Mouse (Mus musculus) frontal cortex, adult 2 months (tissue): Measurements from ENCODE around the gene Rtkn. TPM values are rescaled to one million over a fixed set of nuclear protein-coding genes. Genes with fewer than 3 reads are reported as not detected.
A peak's percentile ranks its signal among the peaks of the same experiment; 100 is the strongest.

Experiments
- DNase-seq, 2 experiments: peaks; one replicate each; pipeline ENCODE4 v3.0.0; 2022; ENCODE audit warnings: low spot score in 1 of 2; ENCODE audit errors: extremely low spot score in 1 of 2
- polyA plus RNA-seq: library from polyadenylated mRNA; depleted of rRNA; stranded (reverse); fragments of >200 nt; gene quantifications from 2 replicates; pipeline ENCODE4 v1.2.3, GENCODE M21; 2012; rRNA removed

The Rtkn gene
- polyA plus RNA-seq: 101 and 119 TPM in 2 replicates

GRCm38 (mm10) chr6:83134951-83135513 lies at the start of gene Rtkn:
Gene Rtkn, plus strand, starts transcription at chr6:83135463.
- DNase-seq: no peak

DNA sequence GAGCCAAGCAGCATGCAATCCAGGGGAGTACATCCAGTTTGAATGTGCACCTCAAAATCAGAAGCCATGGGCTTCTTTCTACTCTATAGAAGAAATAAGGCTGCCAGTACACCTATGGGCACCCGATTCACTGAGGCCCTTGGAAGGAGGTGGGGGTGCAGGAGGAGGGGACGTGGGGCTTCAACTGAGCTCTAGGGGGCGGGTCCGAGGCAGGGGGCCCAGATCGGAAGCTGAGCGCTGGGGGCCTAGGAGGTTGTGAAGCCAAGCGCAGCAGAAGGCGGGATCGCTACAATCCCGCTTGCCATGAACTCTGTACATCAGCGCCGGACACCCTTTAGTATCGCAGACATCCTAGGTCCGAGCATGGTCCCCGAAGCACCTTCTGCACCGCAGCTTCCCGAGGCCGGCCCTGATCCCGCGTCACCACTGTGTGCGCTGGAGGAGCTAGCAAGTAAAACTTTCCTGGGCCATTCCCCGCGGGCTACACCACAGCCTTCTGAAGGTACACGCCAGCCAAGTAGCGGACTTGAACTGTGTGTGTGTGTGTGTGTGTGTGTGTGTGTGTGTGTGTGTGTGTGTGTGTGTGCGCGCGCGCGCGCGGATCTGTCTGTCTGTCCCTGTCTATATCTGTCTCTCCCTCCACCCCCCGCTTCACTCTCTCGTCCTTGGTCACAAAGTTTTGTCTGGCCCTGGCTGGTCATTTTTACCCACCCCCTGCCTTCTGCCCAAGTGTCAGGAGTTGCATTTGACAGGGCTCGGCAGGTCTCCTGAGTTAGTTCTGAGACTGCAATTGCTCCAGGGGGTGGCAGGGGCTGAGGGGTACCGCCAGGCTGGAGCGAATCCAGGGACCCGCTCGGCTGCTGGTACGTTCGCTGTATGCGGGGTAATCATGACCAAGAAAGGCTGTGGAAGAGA lies 48.9 kb upstream of the Rtkn start, which contains the start of gene Lbx2:
Gene Lbx2, plus strand, starts transcription at position 247 of the 915 bp plus-strand sequence.
- DNase-seq: no peak

GRCm38 (mm10) chr6:83087205-83087925 lies 47.9 kb upstream of the Rtkn start:
- no peak for DNase-seq

- DNase-seq: no peak
Observed at GRCm38 (mm10) chr6:83087926-83088260, 47.4 kb upstream of the Rtkn start.

- DNase-seq: no peak
Observed at GRCm38 (mm10) chr6:83092416-83093127, 42.7 kb upstream of the Rtkn start.

GRCm38 (mm10) chr6:83095968-83096367 lies 39.3 kb upstream of the Rtkn start:
- DNase-seq: no peak

DNA sequence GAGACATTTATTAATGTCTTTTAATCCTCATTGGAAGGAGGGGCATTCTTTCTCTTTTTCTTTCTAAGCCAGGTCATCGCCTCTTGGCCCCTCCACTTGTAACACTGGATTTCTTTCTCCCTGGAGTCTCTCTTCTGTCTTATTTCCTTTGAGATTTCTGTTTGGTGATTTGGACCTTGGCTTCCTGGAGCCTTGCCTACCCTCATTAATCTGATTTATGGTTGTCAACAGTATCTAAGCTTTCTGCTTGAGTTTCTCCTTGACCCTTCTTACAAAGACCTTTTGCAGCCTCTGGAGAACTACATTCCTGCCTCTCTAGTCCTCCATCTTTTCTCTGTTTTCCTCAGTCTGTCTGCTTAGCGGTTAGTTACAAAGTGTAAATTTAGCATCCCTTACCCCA lies 36.9 kb upstream of the Rtkn start:
- DNase-seq: no peak

- DNase-seq: peak; percentile 88 to 93
Observed at GRCm38 (mm10) chr6:83101316-83101687, 34.0 kb upstream of the Rtkn start, which contains the start of the genes Ccdc142 and Gm42688. Gene Ccdc142, plus strand, starts transcription at chr6:83101601. Gene Gm42688, plus strand, starts transcription at chr6:83101617.

GRCm38 (mm10) chr6:83101688-83102556 lies 33.3 kb upstream of the Rtkn start:
- no peak for DNase-seq

GRCm38 (mm10) chr6:83103130-83103650 lies 32.1 kb upstream of the Rtkn start:
- no peak for DNase-seq

DNA sequence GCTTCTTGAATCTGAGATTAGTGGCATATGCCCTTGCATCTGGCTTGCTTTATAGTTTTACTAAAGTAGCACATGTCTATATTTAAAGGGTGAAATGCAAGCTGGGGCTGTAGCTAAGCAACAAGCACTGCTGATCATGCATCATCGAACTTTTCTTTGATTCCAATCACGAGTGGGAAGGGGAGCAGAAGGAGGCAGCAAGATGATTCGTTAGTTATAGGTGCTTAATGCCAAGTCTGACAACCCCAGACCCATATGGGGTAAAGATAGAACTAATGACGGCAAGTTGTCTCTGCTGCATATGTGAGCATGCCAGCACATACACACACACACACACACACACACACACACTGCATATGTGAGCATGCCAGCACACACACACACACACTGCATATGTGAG lies 31.1 kb upstream of the Rtkn start:
- no peak for DNase-seq

- DNase-seq: peak in 1 of 2 experiments; percentile 75
Observed at GRCm38 (mm10) chr6:83107566-83108400, 27.5 kb upstream of the Rtkn start.

GRCm38 (mm10) chr6:83108762-83109668 lies 26.2 kb upstream of the Rtkn start, which contains the start of gene Mrpl53:
Gene Mrpl53, plus strand, starts transcription at chr6:83109040.
- peak in 1 of 2 experiments; percentile 84 for DNase-seq

GRCm38 (mm10) chr6:83111510-83112136 lies 23.6 kb upstream of the Rtkn start:
- no peak for DNase-seq

DNA sequence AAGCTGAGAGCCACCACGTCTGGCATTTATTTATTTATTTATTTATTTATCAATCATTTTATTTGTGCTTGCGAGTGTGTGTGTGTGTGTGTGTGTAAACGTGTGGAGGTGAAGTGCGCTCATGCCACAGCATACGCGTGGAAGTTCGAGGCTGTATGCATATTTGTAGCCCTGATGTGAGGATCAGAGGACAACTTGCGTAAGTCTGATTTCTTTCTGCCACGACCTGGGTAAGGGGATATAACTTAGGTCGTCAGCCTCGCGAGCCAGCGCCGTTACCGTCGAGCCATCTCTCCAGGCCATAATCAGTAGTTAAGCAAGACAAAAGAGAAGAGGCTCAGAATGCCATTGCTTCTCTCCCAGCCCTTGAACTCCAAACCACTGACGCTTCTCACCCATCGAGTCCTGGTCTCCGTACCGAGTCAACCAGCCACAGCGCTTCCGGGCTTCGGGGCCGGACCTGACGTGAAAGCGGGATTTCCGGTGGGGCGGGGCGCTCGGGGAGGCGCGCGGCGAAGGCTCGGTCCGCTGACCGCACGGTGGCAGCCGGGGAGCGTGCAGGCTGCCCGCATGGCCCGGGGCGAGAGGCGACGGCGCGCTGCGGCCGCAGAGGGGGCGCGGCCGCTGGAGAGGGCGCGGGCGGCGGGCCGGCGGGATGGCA lies 20.1 kb upstream of the Rtkn start, which contains the start of gene Mogs:
Gene Mogs, plus strand, starts transcription at position 486 of the 661 bp plus-strand sequence.
- peak in 1 of 2 experiments; percentile 92 for DNase-seq

- no peak for DNase-seq
Observed at GRCm38 (mm10) chr6:83115682-83116372, 19.4 kb upstream of the Rtkn start.
